Mouse (Mus musculus): ENCODE results near the gene Gm6309. TPM values are rescaled to one million over a fixed set of nuclear protein-coding genes. Genes with fewer than 3 reads are reported as not detected.
"Not testable (repeated sequence)": the region's sequence is repeated elsewhere in the genome, so short reads cannot be mapped to it uniquely, and the experiment has no call there.

Gm6309 gene
- polyA plus RNA-seq (2014; fragmentation: Nextera tagmentation; extraction: Ambion mirVana), result not detected in 2 replicates

DNA sequence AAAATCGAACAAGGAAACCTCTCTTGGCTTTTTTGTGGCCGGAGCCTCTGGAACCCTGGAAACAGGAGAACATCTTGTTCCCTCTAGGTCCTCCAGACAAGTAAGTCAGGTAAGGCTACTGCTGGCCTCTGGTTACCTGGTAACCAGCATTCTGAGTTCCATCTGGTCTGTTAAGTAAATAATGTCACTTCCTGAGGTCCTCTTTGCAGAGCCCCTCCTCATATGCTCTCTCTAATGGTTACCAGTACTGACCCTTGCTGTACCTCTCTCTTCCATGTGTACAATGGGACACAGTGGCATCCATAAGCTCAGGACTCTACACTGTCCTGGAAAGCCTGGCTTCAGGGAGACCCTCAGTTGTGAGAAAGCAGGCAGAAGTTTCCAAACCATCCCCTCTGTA is at the start of gene Gm6309:
Gene Gm6309 (minus strand): TSS at position 101 of the 400 bp plus-strand sequence.
- not testable (repeated sequence) for H3K27me3 ChIP-seq (ENCODE audit: control insufficient read depth, insufficient read depth, low read length); DNase-seq (ENCODE audit: low spot score); H3K36me3 ChIP-seq (ENCODE audit: control insufficient read depth, insufficient read depth, low read length); H3K4me1 ChIP-seq (replicated peaks; ENCODE audit: control insufficient read depth, insufficient read depth, low read length); H3K9ac ChIP-seq (ENCODE audit: low read depth, low read length); H3K4me3 ChIP-seq (ENCODE audit: low read depth, low read length); H3K27ac ChIP-seq (ENCODE audit: low read depth, low read length); ATAC-seq (ENCODE audit: low FRiP score); H3K9me3 ChIP-seq (ENCODE audit: control insufficient read depth, low read length); H3K4me2 ChIP-seq (replicated peaks; ENCODE audit: low read depth, low read length)
- WGBS, result 77% methylated on average over 2 of the region's 2 CpGs

DNA sequence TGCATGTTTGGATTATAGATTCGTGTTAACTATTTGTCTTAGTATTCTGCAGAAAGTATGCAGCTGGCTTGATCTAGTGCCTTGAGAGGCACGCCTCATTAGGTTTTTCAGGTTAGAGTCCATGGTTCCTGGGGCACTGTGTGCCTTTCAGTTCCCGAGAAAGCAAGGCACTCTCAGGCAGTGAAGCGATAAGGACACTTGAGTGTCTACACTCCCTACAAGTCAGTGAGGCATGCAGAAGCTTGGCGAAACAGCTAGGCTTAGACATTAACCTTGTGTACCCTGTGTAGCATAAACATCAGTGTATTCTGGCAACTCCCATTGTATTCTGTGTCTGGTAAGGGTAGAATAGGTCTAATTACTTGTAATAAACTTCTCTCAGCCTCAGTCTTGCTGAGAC is 35.0 kb upstream of the Gm6309 start:
- ATAC-seq (ENCODE audit: low FRiP score) (no peak), DNase-seq (ENCODE audit: low spot score) (no peak)
- no peak overlapping the region for H3K27ac ChIP-seq (ENCODE audit: low read depth, low read length)
- H3K4me3 ChIP-seq (ENCODE audit: low read depth, low read length), result no peak overlapping the region
- no peaks in the 10 kb centered on the region for H3K27me3 ChIP-seq (ENCODE audit: control insufficient read depth, insufficient read depth, low read length)
- H3K4me1 ChIP-seq (replicated peaks; ENCODE audit: control insufficient read depth, insufficient read depth, low read length), result no peaks in the 10 kb centered on the region
- no peak overlapping the region for H3K9ac ChIP-seq (ENCODE audit: low read depth, low read length)
- H3K4me2 ChIP-seq (replicated peaks; ENCODE audit: low read depth, low read length), result no peak overlapping the region
- no peaks in the 10 kb centered on the region for H3K9me3 ChIP-seq (ENCODE audit: control insufficient read depth, low read length)
- 98% methylated on average over 5 of the region's 5 CpGs for WGBS
- peaks cover 19% of the 10 kb centered on the region; the same call in 1 of the 2 replicates for H3K36me3 ChIP-seq (ENCODE audit: control insufficient read depth, insufficient read depth, low read length)

DNA sequence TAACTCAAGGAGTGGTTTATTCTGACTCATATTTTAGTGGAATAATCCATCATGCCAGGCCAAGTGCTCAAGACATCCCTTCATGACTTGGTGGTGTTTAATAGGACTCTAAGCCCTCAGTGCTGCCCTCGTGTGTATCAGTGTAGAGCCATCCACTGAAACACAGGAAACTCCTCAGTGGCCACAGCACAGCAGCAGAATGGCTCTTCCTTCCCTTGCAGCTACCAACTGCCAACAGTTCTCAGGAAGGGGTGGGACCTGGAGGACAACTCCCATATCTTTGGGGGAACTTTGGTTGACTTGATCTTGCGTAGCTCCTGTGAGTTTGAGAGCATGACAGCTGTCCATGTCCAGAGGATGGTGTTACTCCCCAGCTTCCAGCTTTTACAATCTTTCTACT is 33.4 kb upstream of the Gm6309 start:
- no peaks in the 10 kb centered on the region for H3K27me3 ChIP-seq (ENCODE audit: control insufficient read depth, insufficient read depth, low read length)
- no peak for DNase-seq (ENCODE audit: low spot score)
- 80% methylated on average over 2 of the region's 2 CpGs for WGBS
- no peak overlapping the region for H3K27ac ChIP-seq (ENCODE audit: low read depth, low read length)
- peaks cover 19% of the 10 kb centered on the region; the same call in 1 of the 2 replicates for H3K36me3 ChIP-seq (ENCODE audit: control insufficient read depth, insufficient read depth, low read length)
- no peaks in the 10 kb centered on the region for H3K4me1 ChIP-seq (replicated peaks; ENCODE audit: control insufficient read depth, insufficient read depth, low read length)
- no peaks in the 10 kb centered on the region for H3K9me3 ChIP-seq (ENCODE audit: control insufficient read depth, low read length)
- no peak overlapping the region for H3K4me3 ChIP-seq (ENCODE audit: low read depth, low read length)
- no peak for ATAC-seq (ENCODE audit: low FRiP score)
- H3K9ac ChIP-seq (ENCODE audit: low read depth, low read length), result no peak overlapping the region
- no peak overlapping the region for H3K4me2 ChIP-seq (replicated peaks; ENCODE audit: low read depth, low read length)

DNA sequence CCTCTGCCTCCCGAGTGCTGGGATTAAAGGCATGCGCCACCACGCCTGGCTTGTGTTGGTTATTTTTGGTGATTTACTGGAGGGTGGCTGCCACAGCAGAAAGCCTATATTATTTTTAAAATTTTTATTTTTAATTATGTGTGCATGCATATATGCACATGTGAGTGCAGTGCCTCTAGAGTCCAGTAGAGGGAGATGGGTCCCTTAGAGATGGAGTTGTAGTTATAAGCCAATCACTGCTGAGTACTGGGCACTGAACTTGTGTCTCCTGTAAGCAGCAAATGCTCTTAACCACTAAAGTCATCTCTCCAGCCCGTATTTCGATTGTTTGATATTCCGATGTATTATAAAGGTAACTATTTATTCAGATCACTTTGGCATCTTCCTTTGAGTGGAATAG is 30.1 kb upstream of the Gm6309 start:
- no peak overlapping the region for H3K4me3 ChIP-seq (ENCODE audit: low read depth, low read length)
- no peaks in the 10 kb centered on the region for H3K9me3 ChIP-seq (ENCODE audit: control insufficient read depth, low read length)
- H3K9ac ChIP-seq (ENCODE audit: low read depth, low read length), result no peak overlapping the region
- H3K36me3 ChIP-seq (ENCODE audit: control insufficient read depth, insufficient read depth, low read length), result peaks cover 10% of the 10 kb centered on the region; the same call in 1 of the 2 replicates
- DNase-seq (ENCODE audit: low spot score) (no peak), ATAC-seq (ENCODE audit: low FRiP score) (no peak)
- 96% methylated on average over 6 of the region's 6 CpGs for WGBS
- no peak overlapping the region for H3K27ac ChIP-seq (ENCODE audit: low read depth, low read length)
- H3K27me3 ChIP-seq (ENCODE audit: control insufficient read depth, insufficient read depth, low read length), result no peaks in the 10 kb centered on the region
- no peaks in the 10 kb centered on the region for H3K4me1 ChIP-seq (replicated peaks; ENCODE audit: control insufficient read depth, insufficient read depth, low read length)
- H3K4me2 ChIP-seq (replicated peaks; ENCODE audit: low read depth, low read length), result no peak overlapping the region

DNA sequence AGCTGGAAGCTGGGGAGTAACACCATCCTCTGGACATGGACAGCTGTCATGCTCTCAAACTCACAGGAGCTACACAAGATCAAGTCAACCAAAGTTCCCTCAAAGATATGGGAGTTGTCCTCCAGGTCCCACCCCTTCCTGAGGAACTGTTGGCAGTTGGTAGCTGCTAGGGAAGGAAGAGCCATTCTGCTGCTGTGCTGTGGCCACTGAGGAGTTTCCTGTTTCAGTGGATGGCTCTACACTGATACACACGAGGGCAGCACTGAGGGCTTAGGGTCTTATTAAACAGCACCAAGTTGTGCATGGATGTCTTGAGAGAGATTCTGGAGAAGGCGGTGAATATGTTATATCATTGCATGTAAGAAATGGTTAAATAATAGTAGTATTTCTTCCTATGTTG is 29.0 kb upstream of the Gm6309 start:
- H3K27ac ChIP-seq (ENCODE audit: low read depth, low read length), result no peak overlapping the region
- H3K27me3 ChIP-seq (ENCODE audit: control insufficient read depth, insufficient read depth, low read length), result no peaks in the 10 kb centered on the region
- no peaks in the 10 kb centered on the region for H3K4me1 ChIP-seq (replicated peaks; ENCODE audit: control insufficient read depth, insufficient read depth, low read length)
- ATAC-seq (ENCODE audit: low FRiP score) (no peak), DNase-seq (ENCODE audit: low spot score) (no peak)
- H3K4me2 ChIP-seq (replicated peaks; ENCODE audit: low read depth, low read length), result no peak overlapping the region
- H3K4me3 ChIP-seq (ENCODE audit: low read depth, low read length), result no peak overlapping the region
- WGBS, result 77% methylated on average over 2 of the region's 2 CpGs
- H3K36me3 ChIP-seq (ENCODE audit: control insufficient read depth, insufficient read depth, low read length), result peaks cover 7% of the 10 kb centered on the region; the same call in 1 of the 2 replicates
- no peaks in the 10 kb centered on the region for H3K9me3 ChIP-seq (ENCODE audit: control insufficient read depth, low read length)
- no peak overlapping the region for H3K9ac ChIP-seq (ENCODE audit: low read depth, low read length)

DNA sequence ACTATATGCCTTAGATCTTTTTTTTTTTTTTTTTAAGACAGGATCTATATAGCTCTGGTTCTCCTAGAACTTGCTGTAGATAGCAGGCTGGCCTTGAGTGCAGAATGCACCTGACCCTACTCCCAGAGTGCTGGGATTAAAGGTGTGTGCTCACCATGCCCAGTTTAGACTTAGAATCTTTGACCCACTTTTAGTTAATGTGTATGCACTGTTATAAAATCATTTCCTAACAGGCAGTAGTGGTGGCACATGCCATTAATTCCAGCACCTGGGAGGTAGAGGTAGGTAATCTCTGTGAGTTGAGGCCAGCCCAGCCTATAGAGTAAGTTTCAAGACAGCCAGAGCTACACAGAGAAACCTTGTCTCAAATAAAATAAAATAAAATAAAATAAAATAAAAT is 28.6 kb upstream of the Gm6309 start:
- no peak for DNase-seq (ENCODE audit: low spot score)
- Histone ChIP-seq H3K4me2 (replicated peaks; ENCODE audit: low read depth, low read length) (no peak overlapping the region), H3K27ac (ENCODE audit: low read depth, low read length) (no peak overlapping the region), H3K27me3 (ENCODE audit: control insufficient read depth, insufficient read depth, low read length) (no peaks in the 10 kb centered on the region), H3K36me3 (ENCODE audit: control insufficient read depth, insufficient read depth, low read length) (peaks cover 4% of the 10 kb centered on the region; the same call in 1 of the 2 replicates), H3K9me3 (ENCODE audit: control insufficient read depth, low read length) (no peaks in the 10 kb centered on the region), H3K4me3 (ENCODE audit: low read depth, low read length) (no peak overlapping the region), H3K4me1 (replicated peaks; ENCODE audit: control insufficient read depth, insufficient read depth, low read length) (no peaks in the 10 kb centered on the region), H3K9ac (ENCODE audit: low read depth, low read length) (no peak overlapping the region)
- no peak for ATAC-seq (ENCODE audit: low FRiP score)

DNA sequence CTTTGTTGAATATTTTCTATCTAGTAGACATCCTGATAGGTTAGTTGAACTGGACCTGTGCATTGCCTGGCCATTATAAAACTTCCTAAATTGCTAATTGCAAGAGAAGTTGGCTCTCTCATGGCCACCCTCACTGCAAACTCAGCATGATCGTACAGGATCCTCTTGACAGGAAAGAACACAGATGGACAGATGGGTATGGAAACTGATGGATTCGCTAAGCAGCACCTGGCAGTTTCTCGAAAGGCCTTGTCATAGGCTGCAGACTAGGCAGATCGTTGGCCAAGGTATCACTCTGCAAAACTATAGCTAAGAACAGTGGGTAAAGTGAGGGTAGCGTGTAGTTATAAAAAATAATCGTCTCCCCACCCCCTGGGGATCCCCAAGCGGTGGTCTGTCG is 22.8 kb upstream of the Gm6309 start:
- 83% methylated on average over 8 of the region's 8 CpGs for WGBS
- no peaks in the 10 kb centered on the region for H3K9me3 ChIP-seq (ENCODE audit: control insufficient read depth, low read length)
- no peak overlapping the region for H3K27ac ChIP-seq (ENCODE audit: low read depth, low read length)
- no peak overlapping the region for H3K4me2 ChIP-seq (replicated peaks; ENCODE audit: low read depth, low read length)
- no peak for DNase-seq (ENCODE audit: low spot score)
- no peak overlapping the region for H3K9ac ChIP-seq (ENCODE audit: low read depth, low read length)
- no peaks in the 10 kb centered on the region for H3K4me1 ChIP-seq (replicated peaks; ENCODE audit: control insufficient read depth, insufficient read depth, low read length)
- no peaks in the 10 kb centered on the region for H3K27me3 ChIP-seq (ENCODE audit: control insufficient read depth, insufficient read depth, low read length)
- no peak for ATAC-seq (ENCODE audit: low FRiP score)
- H3K36me3 ChIP-seq (ENCODE audit: control insufficient read depth, insufficient read depth, low read length), result no peaks in the 10 kb centered on the region
- no peak overlapping the region for H3K4me3 ChIP-seq (ENCODE audit: low read depth, low read length)

DNA sequence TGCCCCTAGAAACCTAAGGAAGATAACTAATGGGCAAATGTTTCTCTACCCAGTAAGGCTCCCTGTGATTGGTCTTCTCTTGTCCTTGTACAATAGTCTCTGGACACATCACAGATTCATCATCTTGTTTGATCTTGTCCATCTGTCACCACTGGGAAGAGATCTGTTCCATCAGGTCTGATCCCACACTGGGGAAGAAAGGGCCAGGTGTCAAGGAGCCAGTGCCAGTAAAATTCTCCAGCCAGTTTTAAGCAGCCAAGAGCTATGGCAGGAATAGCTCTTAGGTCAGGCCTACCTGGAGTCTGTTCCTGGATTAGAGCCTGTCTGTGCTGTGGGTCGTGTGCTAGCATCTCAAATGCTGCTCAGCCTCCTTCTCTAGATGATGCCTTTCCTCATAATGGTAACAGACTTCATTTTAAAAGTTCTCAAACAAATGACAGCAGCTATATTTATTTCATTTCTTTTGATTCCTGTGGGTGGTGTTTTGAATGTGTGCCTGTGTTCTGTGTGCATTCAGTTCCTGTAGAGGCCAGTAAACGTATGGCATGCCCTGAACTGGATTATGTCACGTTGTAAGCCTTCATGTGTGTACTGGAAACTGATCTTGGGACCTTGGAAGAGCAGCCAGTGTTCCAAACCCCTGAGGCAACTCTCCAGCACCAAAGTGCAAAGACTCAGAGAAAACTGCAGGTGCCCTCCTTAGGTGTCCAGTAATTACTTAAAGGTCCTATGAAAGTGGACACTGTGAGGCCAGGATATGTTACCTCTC is 20.2 kb upstream of the Gm6309 start:
- 61% methylated on average over 3 of the region's 3 CpGs for WGBS
- H3K4me1 ChIP-seq (replicated peaks; ENCODE audit: control insufficient read depth, insufficient read depth, low read length), result no peaks in the 10 kb centered on the region
- no peak overlapping the region for H3K9ac ChIP-seq (ENCODE audit: low read depth, low read length)

DNA sequence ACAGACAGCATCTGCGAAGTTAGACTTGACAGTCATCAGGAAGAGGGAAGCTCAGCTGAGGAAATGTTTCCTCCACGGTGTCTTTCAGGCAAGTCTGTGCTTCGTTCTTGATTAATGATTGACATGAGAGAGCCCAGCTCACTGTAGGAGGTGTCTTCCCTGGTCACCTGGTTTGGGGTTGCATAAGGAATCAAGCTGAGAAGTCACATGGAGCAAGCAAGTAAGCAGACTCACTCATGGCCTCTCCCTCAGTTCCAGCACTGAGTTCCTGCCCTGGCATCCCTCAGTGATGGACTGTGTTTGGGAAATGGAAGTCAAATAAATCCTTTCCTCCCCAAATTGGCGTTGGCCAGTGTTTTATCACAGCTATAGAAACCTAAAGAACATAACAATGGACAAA is 19.6 kb upstream of the Gm6309 start:
- Histone ChIP-seq H3K36me3 (ENCODE audit: control insufficient read depth, insufficient read depth, low read length) (no peaks in the 10 kb centered on the region), H3K27me3 (ENCODE audit: control insufficient read depth, insufficient read depth, low read length) (no peaks in the 10 kb centered on the region), H3K4me2 (replicated peaks; ENCODE audit: low read depth, low read length) (no peak overlapping the region), H3K4me1 (replicated peaks; ENCODE audit: control insufficient read depth, insufficient read depth, low read length) (no peaks in the 10 kb centered on the region), H3K4me3 (ENCODE audit: low read depth, low read length) (no peak overlapping the region), H3K9me3 (ENCODE audit: control insufficient read depth, low read length) (no peaks in the 10 kb centered on the region), H3K27ac (ENCODE audit: low read depth, low read length) (no peak overlapping the region), H3K9ac (ENCODE audit: low read depth, low read length) (no peak overlapping the region)
- no peak for ATAC-seq (ENCODE audit: low FRiP score)
- DNase-seq (ENCODE audit: low spot score), result no peak
- WGBS, result 72% methylated on average over 4 of the region's 4 CpGs

More for the DNA sequence above, 20.2 kb upstream of the Gm6309 start:
- ATAC-seq (ENCODE audit: low FRiP score) (no peak), DNase-seq (ENCODE audit: low spot score) (no peak)
- Histone ChIP-seq H3K4me2 (replicated peaks; ENCODE audit: low read depth, low read length) (no peak overlapping the region), H3K36me3 (ENCODE audit: control insufficient read depth, insufficient read depth, low read length) (no peaks in the 10 kb centered on the region), H3K9me3 (ENCODE audit: control insufficient read depth, low read length) (no peaks in the 10 kb centered on the region), H3K27me3 (ENCODE audit: control insufficient read depth, insufficient read depth, low read length) (no peaks in the 10 kb centered on the region), H3K27ac (ENCODE audit: low read depth, low read length) (no peak overlapping the region), H3K4me3 (ENCODE audit: low read depth, low read length) (no peak overlapping the region)

All from hindbrain, embryonic 11.5 days (tissue).